Mouse (Mus musculus) erythroblast, adult 5-6 weeks (primary cell): Measurements from ENCODE around the gene Apol8. TPM values are rescaled to one million over a fixed set of nuclear protein-coding genes. Genes with fewer than 3 reads are reported as not detected.
"Not testable (repeated sequence)": the region's sequence is repeated elsewhere in the genome, so short reads cannot be mapped to it uniquely, and the experiment has no call there.

Experiments
- ATAC-seq: replicated peaks from 2 replicates; pipeline ENCODE4 v1.8.0; 2016; ENCODE audit warnings: moderate number of reproducible peaks, mild to moderate bottlenecking, moderate TSS enrichment, inconsistent platforms; ENCODE audit not compliant: poor library complexity, low FRiP score, severe bottlenecking
- total RNA-seq, 2 experiments: library from RNA; stranded (forward) in 1 of 2; stranded (reverse) in 1 of 2; fragments of 150-400 nt in 1 of 2; fragments of 200-764, 138-1000 nt in 1 of 2; gene quantifications; 2 replicates each; pipeline versions ENCODE4 v1.2.3 to v1.2.4; 2015 to 2017; ENCODE audit warnings: low replicate concordance in 2 of 2

Apol8 gene
- total RNA-seq, 2 experiments from 2014 or later: 44.6 to 77.3 TPM

DNA sequence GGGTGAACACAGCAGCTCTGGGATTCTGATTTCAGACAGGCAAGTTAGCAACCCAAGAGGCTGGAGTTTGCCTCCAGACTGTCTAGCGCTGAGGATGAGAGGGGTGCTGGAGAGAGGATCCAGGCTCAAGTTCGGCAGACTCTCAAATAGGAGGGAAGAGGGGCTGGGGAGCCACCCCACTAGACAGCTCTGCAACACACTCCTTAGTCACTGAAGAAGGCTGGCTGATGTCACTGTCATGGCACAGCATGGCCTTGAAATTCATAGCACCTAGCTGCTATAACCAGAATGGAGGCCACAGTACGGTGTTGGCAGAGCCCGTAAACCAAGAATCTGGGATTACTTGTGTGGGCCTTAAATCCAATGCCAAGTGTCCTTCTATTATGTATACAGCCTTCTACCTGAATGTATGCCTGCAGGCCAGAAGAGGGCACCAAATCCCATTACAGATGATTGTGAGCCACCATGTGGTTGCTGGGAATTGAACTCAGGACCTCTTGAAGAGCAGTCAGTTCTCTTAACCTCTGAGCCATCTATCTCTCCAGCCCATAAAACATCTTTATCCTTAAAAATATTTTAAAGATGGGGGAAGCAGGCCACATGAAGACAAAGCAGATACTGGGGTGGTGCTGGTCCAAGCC, 903 bp upstream of the Apol8 start:
- no peak for ATAC-seq

DNA sequence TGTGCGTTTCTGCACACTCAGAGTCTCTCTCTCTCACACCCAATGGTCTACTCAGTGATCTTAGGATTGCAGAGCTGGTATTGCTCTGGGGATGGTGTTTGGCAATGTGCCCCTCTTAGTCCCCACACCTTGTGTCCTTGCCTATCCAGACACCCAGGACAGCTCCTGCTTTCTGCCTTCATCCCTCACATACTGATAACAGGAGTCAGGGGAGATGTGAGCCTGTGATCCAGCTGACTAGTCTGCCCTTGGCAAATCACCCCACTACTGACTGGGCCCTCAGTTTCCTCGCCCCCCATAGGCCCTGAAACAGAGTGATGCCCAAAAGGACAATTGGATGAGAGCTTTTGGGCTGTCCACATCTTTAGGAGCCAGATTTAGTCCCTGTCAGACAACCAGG, 722 bp downstream of the Apol8 start:
- ATAC-seq: peak; percentile 28

DNA sequence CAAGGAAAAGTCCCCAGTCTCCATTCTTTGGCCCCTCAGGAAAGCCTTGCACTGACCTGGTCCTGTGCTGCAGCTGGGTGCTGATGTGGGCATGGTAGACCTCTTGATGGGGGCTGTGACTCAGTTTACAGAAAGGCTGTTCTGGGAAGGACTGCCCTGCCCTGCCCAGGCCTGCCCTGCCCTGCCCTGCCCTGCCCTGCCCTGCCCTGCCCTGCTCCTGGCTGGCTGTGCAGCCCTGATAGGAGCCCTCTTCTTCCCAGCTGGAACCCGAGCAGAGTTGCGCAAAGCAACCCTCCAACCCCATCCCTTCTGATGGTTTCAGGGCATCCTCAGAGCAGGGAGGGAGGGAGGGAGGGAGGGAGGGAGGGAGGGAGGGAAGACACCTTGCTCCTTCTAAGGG, 1.7 kb downstream of the Apol8 start:
- ATAC-seq: peak; percentile 61

DNA sequence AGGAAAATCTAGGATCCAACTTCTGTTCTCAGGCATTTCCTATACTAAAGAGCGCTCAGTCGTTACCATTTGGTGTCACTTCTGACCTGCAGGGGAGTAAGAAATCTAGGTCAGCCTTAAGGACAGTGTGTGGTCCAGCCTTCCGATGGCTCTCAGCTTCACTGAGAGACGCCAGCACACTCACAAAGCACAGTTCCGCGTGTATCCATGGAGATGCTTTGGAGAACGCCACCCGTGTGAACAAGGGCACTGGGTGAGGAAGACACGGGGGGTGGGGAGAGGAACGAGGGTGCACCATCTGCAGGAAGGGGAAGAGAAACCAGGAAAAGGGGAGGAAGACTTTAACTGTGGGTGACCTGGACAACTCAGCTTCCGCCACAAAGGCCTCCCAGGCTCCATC, 4.4 kb downstream of the Apol8 start:
- no peak for ATAC-seq

DNA sequence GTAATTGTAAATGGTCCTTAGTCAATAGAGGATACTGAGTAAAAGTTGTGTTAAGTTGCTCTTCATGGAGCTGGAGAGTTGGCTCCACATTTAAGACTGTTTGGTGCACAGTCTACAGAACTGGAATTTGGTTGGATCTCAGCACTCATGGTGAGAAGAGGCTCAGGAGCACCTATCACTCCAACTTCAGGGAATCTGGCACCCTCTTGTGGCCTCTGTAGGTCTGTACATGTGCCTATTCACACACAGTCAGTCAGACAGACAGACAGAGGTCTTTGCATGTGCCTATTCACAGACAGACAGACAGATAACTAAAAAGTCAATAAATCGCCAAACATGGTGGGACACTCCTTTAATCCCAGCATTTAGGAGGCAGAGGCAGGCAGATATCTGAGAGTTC, 6.3 kb downstream of the Apol8 start:
- no peak for ATAC-seq

DNA sequence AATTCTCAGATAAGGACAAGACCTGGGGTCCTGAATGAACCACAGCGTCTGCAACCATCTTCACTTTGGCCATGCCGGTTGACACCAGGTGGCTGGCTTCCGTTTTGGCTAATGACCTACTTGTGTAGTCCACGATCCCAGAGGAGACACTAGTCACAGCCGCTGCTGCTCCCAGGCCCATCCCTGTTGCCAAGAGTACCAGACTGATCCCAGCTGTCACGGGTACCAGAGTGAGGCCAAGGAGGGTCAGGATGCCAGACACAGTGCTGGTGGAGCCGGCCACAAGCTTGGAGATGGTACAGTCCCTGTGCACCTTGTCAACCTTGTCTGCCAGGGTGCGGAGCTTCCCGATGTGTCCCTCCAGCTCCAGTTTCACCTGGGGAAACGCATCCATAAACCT, 7.1 kb downstream of the Apol8 start:
- ATAC-seq: no peak

DNA sequence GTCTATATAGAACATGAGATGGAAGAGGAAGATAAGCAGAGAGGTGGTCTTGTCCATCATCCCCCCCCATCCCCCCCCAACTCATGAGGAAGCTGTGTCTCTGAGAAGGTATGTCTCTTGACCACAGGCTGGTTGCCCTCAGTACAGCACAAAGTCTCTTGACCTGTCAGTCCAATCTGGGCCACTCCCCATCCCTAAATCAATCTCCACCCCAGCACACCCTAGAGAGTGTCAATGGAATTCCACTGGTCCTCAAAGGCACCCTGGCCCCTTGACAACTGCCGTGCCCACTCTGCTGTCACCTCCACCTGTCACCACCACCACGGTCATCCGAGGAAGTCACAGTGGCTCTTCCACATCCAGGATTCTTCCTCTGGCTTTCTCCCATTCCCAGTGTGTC, 8.4 kb downstream of the Apol8 start:
- ATAC-seq: no peak

DNA sequence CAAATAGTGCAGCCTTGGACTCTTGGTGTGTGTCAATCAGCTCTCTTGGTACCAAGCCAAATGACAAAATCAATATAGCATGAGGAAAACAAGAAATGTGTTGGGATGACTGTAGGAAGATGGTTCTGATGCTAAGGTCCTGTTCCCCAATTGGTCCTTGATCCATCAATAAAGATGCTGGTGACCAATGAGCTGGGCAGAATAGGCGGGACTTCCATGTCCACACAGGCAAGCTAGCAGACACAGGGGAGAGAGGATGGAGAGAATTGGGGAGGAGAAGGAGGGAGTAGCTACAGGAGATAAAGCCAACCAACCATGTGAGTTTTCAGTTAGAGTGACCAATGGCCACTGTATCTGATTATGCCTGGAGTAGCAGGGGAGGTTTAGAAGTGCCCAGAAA, 10.5 kb downstream of the Apol8 start:
- ATAC-seq: no peak

DNA sequence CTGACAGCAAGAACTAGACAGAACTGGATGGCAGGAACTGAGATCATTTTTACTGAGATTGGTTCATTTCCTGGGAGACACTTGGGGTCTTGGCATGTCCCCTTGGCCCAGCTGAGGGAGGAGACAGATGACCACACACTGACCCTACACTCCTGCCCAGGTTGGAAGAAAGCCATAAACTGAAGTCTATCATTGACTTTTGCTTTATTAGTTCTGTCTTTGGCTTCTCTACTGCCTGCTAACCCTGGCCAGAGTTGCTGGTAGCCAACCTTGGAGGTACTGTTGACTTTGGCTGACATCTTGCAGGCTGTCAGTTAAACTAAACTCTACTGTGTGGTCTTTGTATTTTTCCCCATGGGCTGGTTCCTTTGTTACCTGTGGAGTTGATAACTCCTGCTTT, 11.7 kb downstream of the Apol8 start:
- no peak for ATAC-seq

DNA sequence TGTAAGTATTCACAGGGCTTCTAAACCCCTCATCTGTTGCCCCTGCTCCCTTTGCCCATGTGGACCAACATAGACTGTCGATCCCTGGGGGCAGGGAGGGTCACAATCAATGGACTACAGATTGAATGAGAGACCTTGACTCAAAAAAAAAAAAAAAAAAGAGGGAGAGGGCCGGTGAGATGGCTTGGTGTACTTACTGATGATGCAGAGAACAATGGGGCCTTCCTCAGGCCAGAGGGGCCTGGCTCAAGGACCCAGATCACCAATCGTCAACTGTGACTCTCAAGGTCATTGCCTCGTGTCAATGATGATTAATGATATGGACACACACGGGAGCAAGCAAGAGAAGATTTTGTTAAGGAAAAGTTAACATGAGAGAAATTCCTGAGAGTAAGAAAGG, 12.2 kb downstream of the Apol8 start:
- no peak for ATAC-seq

DNA sequence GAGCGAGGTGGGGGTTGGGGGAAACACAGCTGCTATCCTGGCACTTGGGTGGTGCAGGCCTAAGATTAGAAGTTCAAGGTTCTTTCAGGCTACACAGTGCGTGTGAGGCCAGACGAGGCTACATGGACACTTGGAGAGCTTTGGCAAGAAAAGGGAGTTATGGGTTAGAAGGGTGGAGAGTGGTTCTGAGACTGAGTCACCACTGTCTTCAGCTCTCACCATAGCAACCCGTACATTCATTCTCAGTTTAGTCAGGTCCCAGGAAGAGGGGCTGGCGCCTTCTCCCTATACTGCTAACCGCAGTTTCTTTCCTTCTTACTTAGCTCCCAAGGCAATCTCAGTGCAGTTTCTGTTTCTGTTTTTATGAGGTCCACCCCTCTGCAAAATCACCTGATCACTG, 15.2 kb downstream of the Apol8 start:
- ATAC-seq: not testable (repeated sequence)

DNA sequence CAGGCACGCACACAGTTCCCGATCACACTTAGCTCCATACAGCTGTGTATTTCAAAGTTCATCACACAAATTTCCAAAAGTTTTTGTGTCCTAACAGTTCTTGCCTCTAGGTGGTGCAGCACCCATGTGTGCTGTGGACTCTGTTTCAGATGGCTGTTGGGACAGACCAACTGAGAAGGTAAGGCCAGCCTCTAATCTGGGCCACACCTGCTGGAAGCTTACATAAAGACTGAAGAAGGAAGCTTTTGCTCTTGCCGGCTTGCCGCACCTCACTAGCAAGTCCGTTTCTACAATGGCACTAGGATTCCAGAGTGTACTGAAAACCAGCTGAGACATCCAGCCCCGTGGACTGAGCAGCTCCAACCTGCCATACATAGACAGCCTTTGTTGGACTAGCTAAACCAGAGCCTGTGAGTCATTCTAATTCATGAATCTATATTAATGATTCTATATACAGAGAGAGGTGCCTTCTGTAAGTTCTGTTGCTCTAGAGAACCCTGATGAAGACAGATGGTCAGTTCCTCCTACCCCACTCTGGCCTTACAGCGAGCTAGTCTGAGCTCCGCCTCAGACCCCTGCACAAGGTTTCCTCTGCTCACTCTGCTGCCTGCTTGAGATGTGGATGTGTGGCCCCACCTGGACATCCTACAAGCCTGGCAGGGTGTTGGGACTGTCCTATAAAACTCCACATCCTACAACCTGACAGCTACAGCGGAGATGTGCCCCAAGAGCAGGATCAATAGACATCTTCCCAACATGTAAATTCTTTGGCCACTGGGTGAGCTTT, 16.1 kb downstream of the Apol8 start:
- ATAC-seq: peak; percentile 79

DNA sequence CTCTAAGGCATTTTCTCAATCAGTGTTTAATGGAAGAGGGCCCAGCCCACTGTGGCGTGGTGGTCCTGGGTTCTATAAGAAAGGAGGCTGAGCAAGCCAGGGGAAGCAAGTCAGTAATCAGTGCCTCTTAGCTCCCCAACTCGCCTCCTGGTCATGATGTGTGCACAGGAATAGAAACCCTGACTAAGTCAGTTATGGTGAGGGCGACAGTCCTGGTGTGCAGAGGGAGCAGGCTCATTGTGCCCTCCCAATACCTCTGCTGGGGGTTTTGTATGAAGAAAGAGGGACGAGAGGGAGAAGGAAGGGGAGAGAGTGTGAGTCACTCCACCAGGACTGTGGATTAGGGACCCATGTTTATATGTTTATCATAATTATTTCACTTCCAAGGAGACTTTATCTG, 22.9 kb downstream of the Apol8 start:
- not testable (repeated sequence) for ATAC-seq

DNA sequence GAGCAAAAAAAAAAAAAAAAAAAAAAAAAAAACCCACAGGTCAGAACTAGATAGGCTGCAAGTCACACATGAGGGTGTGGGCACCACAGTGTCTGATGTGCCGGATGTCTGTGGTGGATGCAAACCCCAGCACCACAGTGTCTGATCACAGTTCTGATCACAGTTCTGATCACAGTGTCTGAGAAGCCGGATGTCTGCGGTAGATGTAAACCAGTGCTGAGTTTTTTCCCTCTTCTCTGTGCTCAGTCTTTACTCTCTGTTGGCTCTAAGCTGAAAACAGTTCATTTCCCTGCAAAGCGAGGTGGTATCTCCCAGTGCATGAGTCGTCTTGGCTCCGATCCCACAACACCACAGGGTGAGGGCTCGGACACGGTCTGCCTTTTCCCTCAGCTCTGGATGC, 23.4 kb downstream of the Apol8 start:
- ATAC-seq: not testable (repeated sequence)

DNA sequence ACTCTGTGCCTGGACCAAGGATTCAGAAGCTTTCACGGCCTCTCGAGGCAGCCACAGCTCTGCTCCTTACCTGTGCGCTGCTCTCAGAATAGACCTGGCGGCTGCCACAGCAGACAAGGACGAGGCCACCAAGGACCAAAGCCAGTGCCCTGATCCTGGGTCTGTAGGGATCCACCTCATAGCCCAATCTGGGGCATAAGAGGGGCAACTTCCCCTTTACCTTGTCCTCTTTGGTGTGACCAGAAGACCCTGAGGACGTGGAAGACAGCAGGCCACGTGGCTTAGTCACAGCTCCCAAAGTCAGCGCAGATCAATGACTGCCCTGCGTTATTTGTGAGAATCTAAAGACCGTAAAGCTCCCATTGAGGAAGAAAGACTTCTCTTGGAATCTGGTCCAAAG, 24.0 kb downstream of the Apol8 start:
- ATAC-seq: not testable (repeated sequence)

DNA sequence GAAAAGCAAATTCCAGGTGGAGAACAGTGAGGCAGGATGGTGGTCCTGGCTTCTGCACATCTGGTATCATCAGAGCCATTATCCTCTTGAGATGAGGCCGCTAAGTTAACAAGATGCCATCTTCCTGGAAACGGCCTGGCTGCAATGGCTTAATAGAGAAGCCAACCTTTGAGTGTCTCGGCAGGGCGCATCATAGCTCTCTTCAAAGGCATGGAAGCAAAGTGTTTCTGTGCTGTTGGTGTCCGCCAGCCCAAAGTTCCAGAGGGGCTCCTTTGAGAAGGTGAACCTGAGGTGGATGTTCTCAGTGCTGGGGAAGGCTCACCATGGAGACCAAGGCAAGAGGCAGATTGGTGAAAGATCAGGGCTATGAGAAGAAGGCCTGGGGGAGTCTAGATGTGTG, 25.2 kb downstream of the Apol8 start:
- no peak for ATAC-seq

DNA sequence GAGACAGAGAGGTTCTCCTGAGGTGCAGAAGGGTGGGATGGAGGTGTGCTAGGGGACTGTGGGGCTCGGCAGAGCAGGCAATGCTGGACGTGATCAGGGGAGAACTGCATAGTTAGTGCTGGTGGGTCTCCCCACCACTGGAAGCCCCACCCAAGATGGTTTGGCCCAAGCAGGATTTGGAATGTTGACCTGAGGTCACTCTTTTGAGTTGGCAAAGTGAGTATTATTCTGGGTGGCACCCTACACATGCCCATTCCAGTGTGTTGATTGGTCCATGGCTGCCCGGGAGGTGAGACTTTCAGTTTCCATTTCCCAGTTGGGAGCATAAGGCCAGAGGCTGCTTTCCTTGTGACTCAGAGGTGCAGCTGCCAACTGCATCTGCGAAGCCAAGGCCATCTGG, 28.1 kb downstream of the Apol8 start, which contains the start of gene Apol9b:
Apol9b (plus strand) TSS at position 301 of the 400 bp plus-strand sequence.
- ATAC-seq: not testable (repeated sequence)

DNA sequence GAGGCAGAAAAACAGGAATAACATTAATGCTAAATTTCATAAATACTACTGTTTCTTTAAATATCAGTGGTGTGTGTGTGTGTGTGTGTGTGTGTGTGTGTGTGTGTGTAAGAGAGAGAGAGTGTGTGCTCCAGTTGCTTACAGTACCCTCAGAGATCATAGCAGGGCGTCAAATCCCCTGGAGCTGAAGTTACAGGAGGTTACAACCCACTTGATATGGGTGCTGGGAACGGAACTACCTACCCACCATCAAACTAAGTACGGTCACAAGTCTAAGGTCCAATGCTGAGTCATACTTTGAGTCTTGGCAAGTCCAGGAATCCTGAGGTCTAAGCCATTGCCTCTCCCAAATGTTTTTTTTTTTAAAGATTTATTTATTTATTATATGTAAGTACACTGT, 29.1 kb downstream of the Apol8 start:
- ATAC-seq: not testable (repeated sequence)

DNA sequence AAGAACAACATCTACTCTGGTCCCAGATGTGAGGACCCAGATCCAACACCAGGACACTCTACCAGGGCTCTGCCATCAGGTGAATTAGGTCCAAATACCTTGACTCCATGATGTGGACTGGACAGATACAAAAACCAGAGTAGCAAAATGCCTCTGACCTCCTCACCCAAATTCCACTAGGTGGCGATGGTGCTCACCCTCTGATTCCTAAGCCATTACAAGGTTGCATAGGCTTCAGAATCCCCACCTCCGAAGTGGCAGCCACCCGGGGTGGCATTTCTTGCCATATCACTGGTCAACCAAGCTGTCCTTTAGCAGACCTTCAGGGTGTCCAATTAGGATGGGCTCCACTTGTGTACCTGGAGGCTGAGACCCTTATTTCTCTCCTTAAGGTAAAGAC, 29.7 kb downstream of the Apol8 start:
- peak; percentile 74 for ATAC-seq

DNA sequence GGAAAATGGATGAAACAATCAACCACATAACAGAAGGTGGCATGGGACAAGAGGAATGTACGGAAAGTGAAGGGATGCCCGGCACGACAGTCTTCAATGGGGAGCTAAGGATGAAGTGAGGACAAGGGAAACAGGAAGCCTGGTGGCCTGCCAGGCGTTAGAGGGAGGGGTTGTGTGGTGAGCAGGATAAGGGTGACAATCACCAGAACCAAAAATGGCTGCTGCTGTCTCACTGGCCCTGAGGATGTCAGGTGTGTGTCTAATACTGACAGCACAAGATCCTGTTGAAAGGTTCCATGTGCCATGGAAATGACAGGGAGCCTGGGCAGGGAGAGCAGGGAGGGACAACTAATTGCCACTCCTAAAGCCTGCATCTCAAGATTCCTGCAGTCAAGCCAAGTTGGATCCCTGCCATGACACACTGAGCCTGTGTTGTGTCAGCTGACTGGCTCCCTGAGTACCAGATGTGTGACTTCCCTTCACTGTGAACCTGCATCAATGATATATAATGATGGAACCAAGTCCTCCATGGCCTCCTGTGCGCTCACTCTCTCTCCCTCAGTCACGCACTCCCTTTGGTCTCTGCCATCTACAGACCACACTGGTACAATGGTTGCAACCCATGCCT, 31.3 kb downstream of the Apol8 start:
- ATAC-seq: not testable (repeated sequence)
